Mouse (Mus musculus) naive thymus-derived CD4-positive, alpha-beta T cell, adult 2 months (primary cell): Measurements from ENCODE around the gene Rrn3.

Source experiments
- DNase-seq: peaks from one replicate; pipeline ENCODE4 v3.0.0-alpha.2; 2011; ENCODE audit warnings: low read depth

The Rrn3 gene

DNA sequence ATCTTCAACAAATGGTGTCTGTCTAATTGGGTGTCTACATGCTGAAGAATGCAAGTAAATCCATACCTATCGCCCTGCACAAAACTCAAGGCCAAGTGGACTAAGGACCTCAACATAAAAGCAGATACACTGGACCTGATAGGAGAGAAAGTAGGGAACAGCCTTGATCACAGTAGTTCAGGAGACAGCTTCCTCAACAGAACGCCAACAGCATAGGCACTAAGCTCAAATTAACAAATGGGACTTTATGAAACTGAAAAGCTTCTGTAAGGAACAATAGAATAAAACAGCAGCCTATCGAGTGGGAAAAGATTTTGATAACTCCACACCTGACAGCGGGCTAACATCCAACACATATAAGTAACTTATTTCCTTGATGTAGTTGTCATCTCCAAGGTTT, 70.9 kb downstream of the Rrn3 start:
- DNase-seq, result no peak

DNA sequence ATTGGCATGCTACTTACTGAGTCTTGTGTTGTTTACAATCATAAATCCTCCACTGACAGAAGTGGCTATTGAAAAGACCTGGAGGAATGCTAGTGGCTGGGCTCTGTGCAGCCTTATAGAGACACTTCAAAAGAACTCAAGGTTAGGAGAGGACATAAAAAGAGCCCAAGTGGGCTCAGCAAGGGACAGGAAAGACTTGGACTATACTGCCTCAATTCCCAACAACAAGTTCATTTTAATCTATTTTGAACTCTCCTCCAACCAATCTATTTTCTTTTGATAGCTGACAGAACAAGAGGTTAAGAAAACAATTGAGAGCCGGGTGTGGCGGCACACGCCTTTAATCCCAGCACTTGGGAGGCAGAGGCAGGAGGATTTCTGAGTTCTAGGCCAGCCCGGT, 73.4 kb downstream of the Rrn3 start:
- DNase-seq, result no peak
